Mouse (Mus musculus): ENCODE results near the gene Urb1. TPM values are rescaled to one million over a fixed set of nuclear protein-coding genes. Genes with fewer than 3 reads are reported as not detected.
"Not testable (repeated sequence)": the region's sequence is repeated elsewhere in the genome, so short reads cannot be mapped to it uniquely, and the experiment has no call there.

The Urb1 gene
- polyA plus RNA-seq, 1 experiment from 2014 or later, result 12.8 TPM

DNA sequence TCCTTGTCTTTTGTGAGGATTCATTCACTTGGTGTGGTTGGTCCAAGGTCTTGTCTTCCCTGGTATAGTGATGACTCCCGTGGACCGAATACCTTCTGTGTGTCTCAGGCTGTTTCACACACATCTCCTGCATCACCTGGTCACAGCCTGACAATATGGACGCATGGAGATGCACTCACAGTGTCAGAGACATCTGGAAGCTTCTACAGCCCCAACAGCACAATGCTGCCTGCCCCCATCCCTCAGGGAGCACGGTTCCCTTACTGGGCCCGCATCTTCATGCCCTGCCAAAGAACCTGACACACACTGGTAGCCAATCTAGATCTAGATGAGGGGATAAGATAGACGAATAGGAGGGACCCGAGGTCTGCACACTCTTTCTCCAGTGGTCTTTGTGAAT lies 18.9 kb upstream of the Urb1 start:
- Histone ChIP-seq H3K4me1 (ENCODE audit: control insufficient read depth, insufficient read depth, low read length) (peaks cover 14% of the 10 kb centered on the region), H3K27ac (ENCODE audit: low read depth, low read length) (no peak overlapping the region), H3K9me3 (ENCODE audit: control insufficient read depth, low read length) (no peaks in the 10 kb centered on the region), H3K4me2 (ENCODE audit: low read depth) (no peak overlapping the region), H3K9ac (ENCODE audit: low read length) (no peak overlapping the region), H3K27me3 (ENCODE audit: control insufficient read depth, insufficient read depth, low read length) (peaks cover 35% of the 10 kb centered on the region), H3K36me3 (ENCODE audit: control insufficient read depth, insufficient read depth, low read length) (no peaks in the 10 kb centered on the region), H3K4me3 (ENCODE audit: low read depth, low read length) (no peak overlapping the region)
- ATAC-seq (ENCODE audit: insufficient read depth, low FRiP score, low TSS enrichment) (no peak), DNase-seq (ENCODE audit: low spot score) (no peak)
- WGBS, result 85% methylated on average over 7 of the region's 7 CpGs

GRCm38 (mm10) chr16:90827498-90827897 lies 17.3 kb upstream of the Urb1 start:
- Histone ChIP-seq H3K9me3 (ENCODE audit: control insufficient read depth, low read length) (no peaks in the 10 kb centered on the region), H3K4me3 (ENCODE audit: low read depth, low read length) (no peak overlapping the region), H3K27ac (ENCODE audit: low read depth, low read length) (no peak overlapping the region), H3K9ac (ENCODE audit: low read length) (no peak overlapping the region), H3K4me2 (ENCODE audit: low read depth) (no peak overlapping the region), H3K27me3 (ENCODE audit: control insufficient read depth, insufficient read depth, low read length) (peaks cover 35% of the 10 kb centered on the region), H3K36me3 (ENCODE audit: control insufficient read depth, insufficient read depth, low read length) (no peaks in the 10 kb centered on the region), H3K4me1 (ENCODE audit: control insufficient read depth, insufficient read depth, low read length) (peaks cover 10% of the 10 kb centered on the region; the same call in 1 of the 2 replicates)
- ATAC-seq (ENCODE audit: insufficient read depth, low FRiP score, low TSS enrichment) (no peak), DNase-seq (ENCODE audit: low spot score) (no peak)
- 83% methylated on average over 9 of the region's 9 CpGs for WGBS

- WGBS, result 62% methylated on average over 7 of the region's 7 CpGs
- H3K27ac ChIP-seq (ENCODE audit: low read depth, low read length), result no peak within 1 kb of the TSS
- no peak within 1 kb of the TSS for H3K4me3 ChIP-seq (ENCODE audit: low read depth, low read length)
- H3K4me1 ChIP-seq (ENCODE audit: control insufficient read depth, insufficient read depth, low read length), result peaks cover 10% of the 10 kb centered on the region; the same call in 1 of the 2 replicates
- H3K27me3 ChIP-seq (ENCODE audit: control insufficient read depth, insufficient read depth, low read length), result peaks cover 28% of the 10 kb centered on the region
- DNase-seq (ENCODE audit: low spot score), result no peak
- no peak within 1 kb of the TSS for H3K9ac ChIP-seq (ENCODE audit: low read length)
- no peak for ATAC-seq (ENCODE audit: insufficient read depth, low FRiP score, low TSS enrichment)
- H3K36me3 ChIP-seq (ENCODE audit: control insufficient read depth, insufficient read depth, low read length), result no peaks in the 10 kb centered on the region
- no peak within 1 kb of the TSS for H3K4me2 ChIP-seq (ENCODE audit: low read depth)
- H3K9me3 ChIP-seq (ENCODE audit: control insufficient read depth, low read length), result no peaks in the 10 kb centered on the region
Observed at GRCm38 (mm10) chr16:90826457-90826856, 16.2 kb upstream of the Urb1 start, which contains the start of gene Eva1c. Gene Eva1c (plus strand): TSS chr16:90826719.

GRCm38 (mm10) chr16:90826041-90826440 lies 15.8 kb upstream of the Urb1 start:
- H3K4me3 ChIP-seq (ENCODE audit: low read depth, low read length), result no peak overlapping the region
- peaks cover 24% of the 10 kb centered on the region for H3K27me3 ChIP-seq (ENCODE audit: control insufficient read depth, insufficient read depth, low read length)
- no peak overlapping the region for H3K4me2 ChIP-seq (ENCODE audit: low read depth)
- no peaks in the 10 kb centered on the region for H3K36me3 ChIP-seq (ENCODE audit: control insufficient read depth, insufficient read depth, low read length)
- H3K27ac ChIP-seq (ENCODE audit: low read depth, low read length), result no peak overlapping the region
- H3K9me3 ChIP-seq (ENCODE audit: control insufficient read depth, low read length), result no peaks in the 10 kb centered on the region
- H3K4me1 ChIP-seq (ENCODE audit: control insufficient read depth, insufficient read depth, low read length), result peaks cover 8% of the 10 kb centered on the region; the same call in 1 of the 2 replicates
- WGBS, result 78% methylated on average over 5 of the region's 5 CpGs
- DNase-seq (ENCODE audit: low spot score) (no peak), ATAC-seq (ENCODE audit: insufficient read depth, low FRiP score, low TSS enrichment) (no peak)
- H3K9ac ChIP-seq (ENCODE audit: low read length), result no peak overlapping the region

- H3K27ac ChIP-seq (ENCODE audit: low read depth, low read length); DNase-seq (ENCODE audit: low spot score); H3K27me3 ChIP-seq (ENCODE audit: control insufficient read depth, insufficient read depth, low read length); H3K4me1 ChIP-seq (ENCODE audit: control insufficient read depth, insufficient read depth, low read length); ATAC-seq (ENCODE audit: insufficient read depth, low FRiP score, low TSS enrichment); H3K36me3 ChIP-seq (ENCODE audit: control insufficient read depth, insufficient read depth, low read length); H3K9me3 ChIP-seq (ENCODE audit: control insufficient read depth, low read length); H3K4me2 ChIP-seq (ENCODE audit: low read depth); H3K4me3 ChIP-seq (ENCODE audit: low read depth, low read length); H3K9ac ChIP-seq (ENCODE audit: low read length): not testable (repeated sequence)
- whole genome bisulfite sequencing, result 77% methylated on average over 4 of the region's 4 CpGs
Observed at GRCm38 (mm10) chr16:90823986-90824385, 13.8 kb upstream of the Urb1 start.

- H3K4me2 ChIP-seq (ENCODE audit: low read depth), result no peak overlapping the region
- no peaks in the 10 kb centered on the region for H3K4me1 ChIP-seq (ENCODE audit: control insufficient read depth, insufficient read depth, low read length)
- H3K27me3 ChIP-seq (ENCODE audit: control insufficient read depth, insufficient read depth, low read length), result no peaks in the 10 kb centered on the region
- no peaks in the 10 kb centered on the region for H3K9me3 ChIP-seq (ENCODE audit: control insufficient read depth, low read length)
- H3K27ac ChIP-seq (ENCODE audit: low read depth, low read length), result no peak overlapping the region
- H3K4me3 ChIP-seq (ENCODE audit: low read depth, low read length), result no peak overlapping the region
- DNase-seq (ENCODE audit: low spot score), result no peak
- WGBS, result 63% methylated on average over 7 of the region's 7 CpGs
- H3K36me3 ChIP-seq (ENCODE audit: control insufficient read depth, insufficient read depth, low read length), result no peaks in the 10 kb centered on the region
- no peak for ATAC-seq (ENCODE audit: insufficient read depth, low FRiP score, low TSS enrichment)
- H3K9ac ChIP-seq (ENCODE audit: low read length), result no peak overlapping the region
Observed at GRCm38 (mm10) chr16:90822981-90823380, 12.8 kb upstream of the Urb1 start.

- 96% methylated on average over 10 of the region's 10 CpGs for WGBS
- Histone ChIP-seq H3K4me1 (ENCODE audit: control insufficient read depth, insufficient read depth, low read length) (no peaks in the 10 kb centered on the region), H3K27me3 (ENCODE audit: control insufficient read depth, insufficient read depth, low read length) (no peaks in the 10 kb centered on the region), H3K36me3 (ENCODE audit: control insufficient read depth, insufficient read depth, low read length) (no peaks in the 10 kb centered on the region), H3K9me3 (ENCODE audit: control insufficient read depth, low read length) (no peaks in the 10 kb centered on the region), H3K4me3 (ENCODE audit: low read depth, low read length) (no peak overlapping the region), H3K27ac (ENCODE audit: low read depth, low read length) (no peak overlapping the region), H3K4me2 (ENCODE audit: low read depth) (no peak overlapping the region), H3K9ac (ENCODE audit: low read length) (no peak overlapping the region)
- ATAC-seq (ENCODE audit: insufficient read depth, low FRiP score, low TSS enrichment) (no peak), DNase-seq (ENCODE audit: low spot score) (no peak)
Observed at GRCm38 (mm10) chr16:90822284-90822935, 12.2 kb upstream of the Urb1 start.

- no peak overlapping the region for H3K9ac ChIP-seq (ENCODE audit: low read length)
- 90% methylated on average over 14 of the region's 14 CpGs for WGBS
- no peaks in the 10 kb centered on the region for H3K4me1 ChIP-seq (ENCODE audit: control insufficient read depth, insufficient read depth, low read length)
- no peaks in the 10 kb centered on the region for H3K36me3 ChIP-seq (ENCODE audit: control insufficient read depth, insufficient read depth, low read length)
- DNase-seq (ENCODE audit: low spot score) (no peak), ATAC-seq (ENCODE audit: insufficient read depth, low FRiP score, low TSS enrichment) (no peak)
- no peak overlapping the region for H3K27ac ChIP-seq (ENCODE audit: low read depth, low read length)
- no peaks in the 10 kb centered on the region for H3K27me3 ChIP-seq (ENCODE audit: control insufficient read depth, insufficient read depth, low read length)
- no peak overlapping the region for H3K4me2 ChIP-seq (ENCODE audit: low read depth)
- no peaks in the 10 kb centered on the region for H3K9me3 ChIP-seq (ENCODE audit: control insufficient read depth, low read length)
- no peak overlapping the region for H3K4me3 ChIP-seq (ENCODE audit: low read depth, low read length)
Observed at GRCm38 (mm10) chr16:90821046-90821697, 11.0 kb upstream of the Urb1 start.

- no peak overlapping the region for H3K9ac ChIP-seq (ENCODE audit: low read length)
Observed at GRCm38 (mm10) chr16:90820326-90820725, 10.1 kb upstream of the Urb1 start.

More at GRCm38 (mm10) chr16:90820326-90820725, 10.1 kb upstream of the Urb1 start:
- H3K27ac ChIP-seq (ENCODE audit: low read depth, low read length), result no peak overlapping the region
- no peaks in the 10 kb centered on the region for H3K36me3 ChIP-seq (ENCODE audit: control insufficient read depth, insufficient read depth, low read length)
- 82% methylated on average over 6 of the region's 6 CpGs for WGBS
- H3K27me3 ChIP-seq (ENCODE audit: control insufficient read depth, insufficient read depth, low read length), result no peaks in the 10 kb centered on the region
- ATAC-seq (ENCODE audit: insufficient read depth, low FRiP score, low TSS enrichment), result no peak
- no peaks in the 10 kb centered on the region for H3K9me3 ChIP-seq (ENCODE audit: control insufficient read depth, low read length)
- no peak overlapping the region for H3K4me2 ChIP-seq (ENCODE audit: low read depth)
- H3K4me1 ChIP-seq (ENCODE audit: control insufficient read depth, insufficient read depth, low read length), result no peaks in the 10 kb centered on the region
- no peak overlapping the region for H3K4me3 ChIP-seq (ENCODE audit: low read depth, low read length)
- DNase-seq (ENCODE audit: low spot score), result no peak

Measured in neural tube, embryonic 11.5 days (tissue).